Mouse (Mus musculus): ENCODE data around the gene Sult1c2.
"Not testable (repeated sequence)": the region's sequence is repeated elsewhere in the genome, so short reads cannot be mapped to it uniquely, and the experiment has no call there.

The Sult1c2 gene

GRCm38 (mm10) chr17:53846206-53846605 lies at the start of gene Sult1c2:
Gene Sult1c2 (minus strand): TSS chr17:53846339.
- no peak for DNase-seq

DNA sequence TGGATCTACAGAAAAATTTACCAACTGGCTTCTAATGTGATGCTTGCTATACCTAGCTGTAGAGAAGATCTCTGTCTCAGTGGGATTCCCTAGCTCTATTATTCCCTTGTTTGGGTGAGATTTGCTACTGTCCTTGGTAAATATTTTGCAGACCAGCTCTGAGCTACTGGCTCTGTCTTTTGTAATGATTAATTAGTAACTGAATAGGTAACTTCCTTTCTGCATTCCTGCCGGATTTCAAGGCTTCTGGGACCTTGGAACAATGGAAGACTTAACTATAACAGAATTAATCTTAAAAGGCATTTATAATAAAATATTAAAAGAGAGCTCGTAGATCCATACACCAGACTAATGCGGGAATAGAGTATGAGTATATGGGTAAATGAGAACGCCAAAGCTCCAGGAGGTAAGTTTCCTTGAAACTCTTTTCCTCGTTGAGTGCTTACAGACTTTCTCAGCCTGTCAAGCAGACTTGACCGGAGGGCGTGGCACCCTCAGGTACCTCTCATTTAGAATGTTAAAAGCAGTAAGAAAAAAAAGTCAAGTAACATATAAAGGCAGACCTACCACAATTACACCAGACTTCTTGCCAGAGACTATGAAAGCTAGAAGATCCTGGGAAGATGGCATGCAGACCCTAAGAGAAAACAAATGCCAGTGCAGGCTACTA lies 33.0 kb upstream of the Sult1c2 start:
- DNase-seq = not testable (repeated sequence)

- no peak for DNase-seq
Measured at GRCm38 (mm10) chr17:53874433-53874832, 28.3 kb upstream of the Sult1c2 start.

DNA sequence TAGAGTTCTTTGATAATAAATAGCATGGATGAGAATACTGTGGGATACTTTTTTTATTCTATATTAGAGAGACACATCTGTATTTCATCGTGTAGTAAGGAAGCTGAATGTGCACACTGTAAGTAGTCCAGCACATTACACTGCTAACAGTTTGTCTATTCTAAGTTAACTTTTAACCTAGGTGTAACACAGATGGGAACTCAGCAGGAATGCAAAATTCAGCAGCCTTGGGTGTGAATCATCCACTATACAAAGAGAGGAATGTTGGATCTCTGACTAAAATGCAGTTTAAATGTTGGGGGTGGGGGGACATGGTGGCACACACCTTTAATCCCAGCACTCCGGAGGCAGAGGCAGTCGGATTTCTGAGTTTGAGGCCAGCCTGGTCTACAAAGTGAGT lies 26.1 kb upstream of the Sult1c2 start:
- DNase-seq = no peak

DNA sequence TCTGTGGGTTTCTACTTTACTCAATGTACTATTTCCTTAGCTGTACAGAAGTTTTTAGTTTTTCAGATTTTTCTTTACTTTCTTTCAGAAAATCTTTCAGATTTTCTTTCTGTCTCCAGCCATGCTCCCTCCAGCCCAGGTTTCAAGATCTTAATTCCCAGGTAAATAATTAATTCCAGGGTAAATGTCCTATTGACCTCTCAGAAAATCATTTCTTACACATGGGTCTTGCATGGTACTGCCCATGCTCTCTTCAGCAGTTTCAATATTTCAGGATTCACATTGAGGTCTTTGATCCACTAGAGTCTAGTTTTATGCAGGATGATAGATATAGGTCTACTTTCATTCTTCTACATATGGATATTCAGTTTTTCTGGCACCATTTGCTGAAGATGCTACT lies 23.8 kb upstream of the Sult1c2 start:
- no peak for DNase-seq

DNA sequence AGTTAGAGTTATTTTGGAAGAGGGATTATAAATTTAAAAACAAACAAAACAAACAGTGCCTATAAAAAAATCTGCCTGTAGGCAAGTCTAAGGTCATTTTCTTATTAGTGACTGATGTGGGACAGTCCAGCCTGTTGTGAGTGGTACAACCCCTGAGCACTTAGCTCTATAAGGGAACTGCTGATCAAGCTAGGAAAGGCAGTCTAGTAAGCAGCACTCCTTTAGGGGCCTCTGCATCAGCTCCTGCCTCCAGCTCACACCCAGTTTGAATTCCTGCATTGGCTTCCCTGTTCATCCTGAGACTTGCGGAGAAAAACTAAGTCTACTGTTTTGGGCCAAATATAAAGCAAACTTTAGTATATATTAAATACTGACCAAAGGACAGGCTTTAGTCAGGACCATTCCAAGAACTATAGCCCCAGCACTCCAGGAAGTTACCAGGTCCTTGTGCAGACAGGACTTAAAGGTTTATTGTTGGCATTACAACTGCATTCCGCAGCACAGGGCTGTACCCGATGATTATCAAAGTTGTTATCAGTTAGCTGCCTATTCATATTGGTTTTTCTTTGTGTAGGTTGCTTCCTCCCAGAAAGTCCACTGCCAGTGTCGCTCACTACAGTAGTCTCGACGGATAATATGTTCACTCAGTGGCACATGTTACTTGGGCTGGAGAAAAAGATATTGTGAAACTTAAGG lies 19.3 kb upstream of the Sult1c2 start:
- DNase-seq = no peak

DNA sequence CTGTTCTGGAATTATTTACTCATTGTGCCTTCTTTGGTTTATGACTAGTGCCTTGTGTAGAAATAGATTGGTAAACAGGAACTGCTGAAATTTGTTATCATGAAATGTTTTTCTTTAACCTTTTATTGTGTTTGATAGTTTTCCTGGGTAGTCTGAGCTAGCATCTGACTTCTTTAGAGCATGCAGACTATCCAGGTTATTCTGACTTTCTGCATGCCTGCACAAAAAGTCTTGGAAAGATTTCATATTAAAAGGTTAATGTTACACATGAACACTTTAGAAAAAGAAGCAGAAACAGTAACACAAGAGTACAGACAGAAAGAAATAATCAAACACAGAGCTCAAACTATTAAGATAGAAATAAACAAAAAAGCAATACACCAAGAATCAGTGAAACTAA lies 14.4 kb upstream of the Sult1c2 start:
- DNase-seq = no peak

DNA sequence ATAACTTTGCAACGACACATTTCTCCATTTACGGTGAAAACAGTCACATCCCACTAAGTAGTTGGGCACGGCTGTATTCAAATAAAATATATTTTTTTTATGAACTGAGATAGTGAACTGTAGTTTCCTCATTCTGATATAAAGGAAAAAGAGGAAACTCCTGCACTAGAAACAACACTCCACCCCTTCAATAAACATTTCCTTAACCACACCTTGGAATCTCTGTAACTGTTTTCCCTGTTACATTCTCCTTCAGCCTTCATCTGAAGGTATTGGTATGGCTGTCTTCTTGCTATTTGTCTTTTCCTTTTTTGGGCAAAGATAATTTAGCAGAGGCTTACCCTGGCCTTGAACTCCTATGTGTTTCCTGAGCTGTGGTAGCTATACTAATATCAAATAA lies 8.9 kb upstream of the Sult1c2 start:
- DNase-seq = no peak

GRCm38 (mm10) chr17:53845796-53846195 lies 343 bp downstream of the Sult1c2 start:
- no peak for DNase-seq

DNA sequence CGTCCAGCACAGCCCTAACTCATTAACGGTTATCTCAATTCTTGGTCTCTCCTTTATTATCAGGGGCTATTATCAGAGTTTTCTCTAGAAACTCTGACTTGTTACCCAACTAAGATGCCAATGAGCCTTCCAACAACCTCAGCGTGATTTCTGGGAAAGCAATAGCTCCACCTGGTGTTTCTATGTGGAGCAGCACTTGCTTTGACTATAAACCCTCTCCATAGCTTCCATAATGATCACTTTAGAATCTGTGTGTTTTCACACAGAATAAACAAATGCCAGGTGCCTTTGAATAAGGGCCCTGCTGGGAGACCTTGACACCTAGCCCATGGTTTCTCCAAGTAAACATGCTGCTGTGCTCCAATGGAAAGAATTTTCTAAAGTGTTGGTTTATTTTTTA lies 12.8 kb downstream of the Sult1c2 start:
- peak; percentile 40 for DNase-seq

- DNase-seq = not testable (repeated sequence)
Measured at GRCm38 (mm10) chr17:53803974-53804373, 42.2 kb downstream of the Sult1c2 start.

DNA sequence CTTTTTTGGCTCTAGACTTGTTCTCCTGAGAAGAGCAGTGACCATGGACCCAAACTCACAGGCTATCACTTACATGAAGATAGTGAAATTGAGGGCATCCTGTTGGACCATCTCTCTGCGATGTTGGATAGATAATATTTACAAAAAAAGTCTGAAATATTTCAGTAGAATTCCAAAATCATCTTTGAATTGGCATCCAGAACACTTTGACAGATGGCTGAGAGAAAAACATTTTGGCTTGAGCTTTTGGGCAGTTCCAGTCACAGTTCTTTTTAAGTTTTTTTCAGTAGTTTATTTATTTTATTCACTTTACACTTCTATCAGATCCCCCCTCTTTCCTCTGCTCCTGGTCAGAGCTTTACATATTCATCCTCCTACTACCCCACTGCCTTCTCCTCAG lies 62.8 kb downstream of the Sult1c2 start:
- DNase-seq = no peak

Measured in retina, postnatal 1 day (tissue).